Mouse (Mus musculus): ENCODE measurements around the gene Cuedc1.
A peak's percentile ranks its signal among the peaks of the same experiment; 100 is the strongest.
"Not testable (repeated sequence)": the region's sequence is repeated elsewhere in the genome, so short reads cannot be mapped to it uniquely, and the experiment has no call there.

The Cuedc1 gene

GRCm38 (mm10) chr11:88172601-88173325, 74.9 kb downstream of the Cuedc1 start:
- peak; percentile 71 for DNase-seq

- DNase-seq = no peak
Measured at GRCm38 (mm10) chr11:88173386-88174025, 75.6 kb downstream of the Cuedc1 start.

DNA sequence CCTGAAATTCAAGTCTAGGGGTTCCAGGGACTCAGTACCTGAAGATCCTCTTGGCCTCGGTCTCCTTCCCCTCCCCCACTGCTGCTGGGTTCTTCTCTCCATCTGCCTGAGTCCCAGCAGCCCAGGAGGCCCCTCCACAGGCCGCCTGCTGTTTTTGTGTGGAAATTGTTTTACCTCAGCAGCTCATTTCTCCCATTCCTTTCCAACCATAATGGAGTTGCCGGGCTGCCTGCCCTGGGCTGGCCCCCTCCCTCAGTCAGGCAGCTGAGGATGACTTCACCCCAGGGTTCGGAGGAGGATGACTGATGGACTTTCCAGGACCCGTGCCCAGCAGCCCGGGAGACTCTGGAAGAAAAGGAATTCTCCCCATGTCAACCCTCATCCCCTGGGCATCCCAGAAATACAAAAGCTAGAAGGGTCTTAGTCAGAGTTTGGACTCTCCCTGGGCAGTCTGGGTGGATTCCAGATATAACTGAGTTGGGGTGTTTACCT, 82.7 kb downstream of the Cuedc1 start:
- DNase-seq = no peak

DNA sequence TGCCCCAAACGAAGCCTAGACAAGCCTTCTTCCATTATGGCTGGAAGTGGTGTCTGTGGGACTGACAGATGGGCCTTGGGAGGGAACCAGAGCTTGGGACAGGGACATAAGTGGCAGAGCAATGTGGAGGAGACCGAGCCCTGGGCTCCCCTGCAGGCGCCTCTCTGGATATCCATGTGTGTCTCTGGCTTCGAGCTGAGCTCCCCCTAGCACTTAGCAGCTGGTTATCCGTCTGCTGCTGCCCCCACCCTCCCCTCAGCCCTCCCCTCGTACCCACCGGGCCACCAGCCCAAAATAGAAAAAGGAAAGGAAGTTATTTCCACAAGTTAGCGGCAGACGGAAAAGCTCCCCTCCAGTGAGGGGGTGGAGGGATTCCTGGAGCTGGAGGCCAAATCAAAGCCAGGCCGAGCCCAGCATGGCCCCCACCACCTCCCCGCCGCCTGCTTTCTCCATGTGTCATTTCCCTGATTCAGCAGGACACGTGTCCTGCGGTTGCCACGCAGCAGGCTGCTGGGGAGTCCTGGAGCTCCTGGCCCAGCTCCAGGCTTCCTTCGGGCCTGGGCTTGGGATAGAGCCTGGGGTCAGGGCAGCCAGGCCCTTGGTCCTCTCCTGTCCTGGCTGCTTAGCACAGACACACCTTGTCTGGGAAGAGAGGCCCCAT, 83.2 kb downstream of the Cuedc1 start:
- DNase-seq = peak; percentile 85

GRCm38 (mm10) chr11:88184632-88185180, 86.8 kb downstream of the Cuedc1 start:
- no peak for DNase-seq

- peak; percentile 71 for DNase-seq
Measured at GRCm38 (mm10) chr11:88186078-88186946, 88.5 kb downstream of the Cuedc1 start.

- no peak for DNase-seq
Measured at GRCm38 (mm10) chr11:88186947-88187243, 89.0 kb downstream of the Cuedc1 start.

DNA sequence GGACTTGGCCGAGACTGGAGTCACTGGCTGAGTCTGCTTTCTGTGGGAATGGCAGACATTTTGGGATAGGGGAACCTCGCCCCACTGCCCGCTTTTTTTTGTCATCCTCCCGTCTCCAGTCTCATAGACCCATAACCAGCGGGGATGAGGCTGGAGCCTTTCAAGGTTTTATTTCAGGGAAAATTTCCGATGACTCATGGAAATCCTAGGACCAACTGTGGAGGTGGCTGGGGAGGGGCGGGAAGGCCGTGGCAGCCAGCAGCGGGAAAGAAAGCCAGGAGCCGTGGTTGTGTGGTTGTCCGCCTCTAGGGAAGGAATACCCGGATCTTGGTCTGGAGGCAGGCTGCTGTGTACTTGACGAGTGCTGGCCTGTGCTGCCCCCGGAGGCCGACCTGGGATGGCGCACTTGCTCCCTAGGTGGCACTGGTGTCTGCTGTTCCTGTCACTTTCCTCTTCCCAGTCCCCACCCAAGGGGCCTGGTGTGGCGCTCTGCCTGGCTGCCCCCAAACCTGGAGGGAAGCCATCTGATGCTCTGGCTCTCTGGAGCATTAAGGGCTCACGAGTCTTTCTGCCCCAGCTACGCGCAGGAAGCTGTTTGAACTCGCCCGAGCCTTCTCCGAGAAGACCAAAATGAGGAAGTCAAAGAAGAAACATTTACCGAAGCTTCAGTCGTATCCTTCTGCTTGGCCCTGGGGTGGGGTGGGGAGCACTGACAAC, 89.7 kb downstream of the Cuedc1 start:
- DNase-seq = peak; percentile 94

DNA sequence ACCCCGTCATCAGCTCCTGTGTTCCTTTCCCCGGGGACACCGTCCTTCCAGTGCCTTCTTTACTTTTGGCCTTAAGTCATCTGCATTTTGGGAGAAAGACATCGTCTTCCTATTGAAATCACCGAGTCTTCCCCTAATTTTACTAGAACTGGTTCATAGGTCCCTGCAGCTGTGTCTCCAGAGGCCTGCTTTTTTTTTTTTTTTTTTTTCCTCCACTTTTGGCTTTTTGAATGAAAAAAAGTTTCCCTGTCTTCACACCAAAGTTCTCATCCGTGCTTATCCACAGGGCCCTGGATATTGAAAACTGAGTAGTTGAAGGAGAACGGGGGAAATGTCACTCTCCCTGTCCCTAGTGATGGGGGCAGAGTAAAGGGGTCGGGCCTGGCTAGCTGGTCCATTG, 90.4 kb downstream of the Cuedc1 start:
- no peak for DNase-seq

- no peak for DNase-seq
Measured at GRCm38 (mm10) chr11:88188635-88189034, 90.8 kb downstream of the Cuedc1 start.

DNA sequence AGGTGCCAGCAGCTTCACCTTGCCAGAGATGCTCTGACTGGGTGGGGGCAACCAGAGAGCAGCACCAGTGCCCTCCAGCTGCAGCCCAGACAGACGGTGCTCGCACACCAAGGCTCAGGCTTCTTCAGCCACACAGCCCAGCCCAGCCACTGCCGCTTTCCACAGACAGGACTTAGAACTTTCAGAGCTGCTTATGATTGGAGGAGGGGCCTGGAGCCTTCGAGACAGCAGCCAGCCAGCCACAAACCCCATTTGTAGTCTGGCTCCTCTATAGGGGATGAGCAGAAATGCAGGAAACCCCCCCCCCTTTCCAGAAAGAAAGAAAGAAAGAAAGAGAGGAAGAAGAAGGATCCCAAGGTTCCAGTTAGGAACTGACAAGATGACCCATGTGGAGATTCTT, 94.7 kb downstream of the Cuedc1 start:
- no peak for DNase-seq

- DNase-seq = no peak
Measured at GRCm38 (mm10) chr11:88193098-88193823, 95.4 kb downstream of the Cuedc1 start.

GRCm38 (mm10) chr11:88193824-88194696, 96.2 kb downstream of the Cuedc1 start:
- DNase-seq = no peak

DNA sequence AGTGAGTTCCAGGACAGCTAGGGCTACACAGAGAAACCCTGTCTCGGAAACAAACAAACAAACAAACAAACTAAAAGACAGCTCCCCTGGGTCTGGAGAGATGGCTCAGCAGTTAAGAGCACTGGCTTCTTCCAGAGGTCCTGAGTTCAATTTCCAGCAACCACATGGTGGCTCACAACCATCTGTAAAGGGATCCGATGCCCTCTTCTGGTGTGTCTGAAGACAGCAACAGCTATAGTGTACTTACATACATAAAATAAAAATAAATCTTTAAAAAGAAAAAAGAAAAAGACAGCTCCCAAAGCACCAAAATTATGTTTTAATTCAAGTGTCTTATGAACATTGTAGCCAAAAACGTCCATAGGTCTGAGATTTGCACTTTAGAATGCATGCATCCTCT, 97.8 kb downstream of the Cuedc1 start:
- not testable (repeated sequence) for DNase-seq

DNA sequence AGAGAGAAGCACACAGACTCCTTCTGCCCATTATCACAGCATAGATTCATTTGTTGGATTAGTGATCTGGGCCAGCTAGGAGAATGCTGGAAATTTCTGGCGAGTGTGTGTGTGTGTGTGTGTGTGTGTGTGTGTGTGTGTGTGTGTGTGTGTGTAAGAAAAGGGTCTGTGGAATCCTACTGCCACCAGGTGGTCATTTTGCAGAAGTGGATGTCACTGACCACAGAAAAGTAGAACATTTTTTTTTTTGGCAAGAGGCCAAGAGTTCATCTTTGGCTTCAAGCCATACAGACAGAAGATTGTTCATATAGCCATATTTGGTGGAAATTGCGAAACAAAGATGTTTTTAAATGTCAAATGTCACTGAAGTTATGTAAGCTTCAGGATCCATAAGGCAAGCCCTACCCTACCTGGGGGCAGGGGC, 99.3 kb downstream of the Cuedc1 start:
- DNase-seq = peak; percentile 79

- DNase-seq = no peak
Measured at GRCm38 (mm10) chr11:88198223-88198622, 100.4 kb downstream of the Cuedc1 start.

DNA sequence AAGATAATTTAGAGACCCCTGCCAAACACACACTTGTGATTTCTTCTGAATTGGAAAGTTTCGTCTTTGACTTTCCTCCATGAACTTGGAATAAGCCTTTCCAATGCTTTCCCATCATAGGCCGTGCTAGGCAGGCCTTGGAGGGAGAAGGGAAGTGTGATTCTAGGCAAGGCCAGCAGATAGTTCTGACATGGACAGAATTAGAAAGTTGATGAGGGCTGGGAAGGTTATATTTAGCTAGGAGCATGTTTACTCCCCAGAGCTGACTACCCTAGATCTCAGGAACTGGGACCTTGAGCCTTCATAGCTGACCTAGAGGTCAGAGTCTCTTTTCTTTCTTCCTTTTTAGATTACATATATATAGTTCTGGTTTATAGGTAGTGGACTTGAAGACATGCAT, 103.3 kb downstream of the Cuedc1 start:
- no peak for DNase-seq

DNA sequence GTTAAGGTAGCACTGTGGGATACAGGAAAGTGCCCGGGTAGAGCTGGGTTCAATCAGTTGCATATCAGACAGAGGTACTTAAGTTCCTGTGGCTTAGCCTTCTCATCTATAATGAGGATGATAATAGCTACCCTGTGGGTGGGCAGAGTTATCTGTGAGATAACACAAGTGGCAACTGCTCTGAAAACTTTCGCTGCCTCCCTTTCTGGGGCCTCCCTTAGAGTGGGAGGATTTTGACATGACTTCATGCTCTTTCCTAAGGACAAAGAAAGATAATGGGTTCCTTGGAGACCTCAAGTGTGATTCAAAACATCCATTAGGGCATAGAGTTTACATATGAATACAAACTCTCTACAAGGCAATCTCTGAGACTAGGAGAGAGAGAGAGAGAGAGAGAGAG, 104.2 kb downstream of the Cuedc1 start:
- DNase-seq = no peak

DNA sequence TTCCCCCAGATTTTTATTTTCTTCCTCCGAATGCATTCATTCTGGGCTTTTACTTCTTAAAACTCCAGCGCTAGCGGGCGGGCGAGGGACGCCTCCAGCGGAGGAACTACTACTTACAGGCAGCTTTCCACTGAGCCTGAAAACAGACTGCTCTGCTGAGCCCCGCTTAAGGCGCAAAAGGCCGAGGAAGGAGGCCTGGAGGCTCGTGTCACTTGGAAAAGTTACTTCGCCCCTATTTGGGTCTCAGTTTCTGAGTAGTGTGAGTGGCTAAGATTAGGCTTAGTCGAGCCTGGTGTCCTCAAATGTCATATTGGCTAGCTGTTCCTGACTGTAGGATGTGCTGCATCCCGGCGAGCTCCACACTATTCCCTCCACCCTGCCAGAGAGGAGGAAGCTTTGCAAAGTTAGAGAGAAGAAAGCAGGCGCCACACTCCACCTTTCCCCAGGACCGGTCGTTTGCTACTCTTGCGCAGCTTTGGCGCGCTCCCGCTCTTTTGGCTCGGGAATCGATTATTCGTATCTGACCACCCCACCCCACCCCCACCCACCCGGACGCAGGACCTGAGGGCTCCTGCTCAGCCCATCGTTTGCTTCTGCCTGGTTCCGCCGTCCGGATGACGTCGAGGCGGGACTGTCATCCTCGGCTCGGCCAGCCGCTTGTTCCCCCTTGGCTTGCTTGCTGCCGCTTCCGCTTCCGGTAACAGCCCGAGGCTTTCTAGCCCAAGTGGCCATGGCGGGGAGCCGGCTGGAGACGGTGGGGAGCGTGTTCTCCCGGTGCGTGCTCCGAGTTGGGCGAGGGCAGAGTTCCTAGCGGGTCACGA, 106.1 kb downstream of the Cuedc1 start, which contains the start of gene Mrps23:
TSS of gene Mrps23 (plus strand) at position 677 of the 821 bp plus-strand sequence.
- DNase-seq = peak; percentile 95

All from kidney, adult 9 months (tissue).